Mouse (Mus musculus): ENCODE data around the gene Adat3.

DNA sequence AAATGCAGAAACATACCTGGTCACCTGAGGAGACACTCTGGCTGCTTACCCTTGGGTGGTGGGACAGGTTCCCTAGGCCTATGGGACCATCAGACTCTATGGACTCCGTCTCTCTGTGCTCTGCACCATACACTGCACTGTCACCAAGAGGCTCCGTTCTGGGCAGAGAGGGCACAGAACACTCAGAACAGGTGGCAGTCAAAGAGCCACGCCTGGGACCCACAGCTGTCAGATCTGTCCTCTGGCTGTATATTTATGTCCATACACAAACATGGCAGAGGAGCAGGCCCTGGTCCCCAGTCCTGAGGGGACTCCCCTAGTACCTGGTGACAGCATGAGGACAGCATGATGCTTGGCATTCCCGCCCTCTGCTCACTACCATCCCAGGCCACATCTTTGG, 23.1 kb downstream of the Adat3 start:
- TF ChIP-seq CTCF (IDR thresholded peaks at IDR 0.05; ENCODE audit: low read depth, low read length) (no peak), POLR2A (IDR thresholded peaks at IDR 0.05; ENCODE audit: extremely low read depth, insufficient read depth, low read length) (no peak)
